Mouse (Mus musculus): ENCODE measurements around the gene A230050P20Rik. TPM values are rescaled to one million over a fixed set of nuclear protein-coding genes. Genes with fewer than 3 reads are reported as not detected.

A230050P20Rik gene
- polyA plus RNA-seq, 1 experiment from 2014 or later = 5.4 TPM

- ATAC-seq (no peak), DNase-seq (no peak)
- H3K36me3 ChIP-seq (replicated peaks; ENCODE audit: insufficient read depth, low read length) = peaks cover 10% of the 10 kb centered on the region
- 74% methylated on average over 9 of the region's 9 CpGs for WGBS (ENCODE audit: insufficient replicate concordance)
- H3K9ac ChIP-seq (replicated peaks) = no peak overlapping the region
- no peak overlapping the region for H3K4me2 ChIP-seq (ENCODE audit: low read depth, low read length)
- 0 out of 2 replicates have a peak, but pooled peaks cover 7% of the 10 kb centered on the region for H3K4me1 ChIP-seq (ENCODE audit: insufficient read depth)
- TF ChIP-seq CTCF (IDR thresholded peaks at IDR 0.05; ENCODE audit: low read depth) (no peak), EP300 (IDR thresholded peaks at IDR 0.05; ENCODE audit: low read depth) (no peak)
- no peaks in the 10 kb centered on the region for H3K27me3 ChIP-seq (ENCODE audit: insufficient read depth, low read length)
- no peaks in the 10 kb centered on the region for H3K9me3 ChIP-seq (ENCODE audit: low read length)
- H3K4me3 ChIP-seq (ENCODE audit: low read depth, low read length) = no peak overlapping the region
- H3K27ac ChIP-seq (ENCODE audit: low read depth) = no peak overlapping the region
Measured at GRCm38 (mm10) chr9:20876318-20877117, 8.1 kb downstream of the A230050P20Rik start.

- ATAC-seq = no peak
- Histone ChIP-seq H3K27ac (ENCODE audit: low read depth) (peak overlapping the region; percentile 53; the same call in 1 of the 2 replicates), H3K9ac (replicated peaks) (peak overlapping the region; percentile 23), H3K27me3 (ENCODE audit: insufficient read depth, low read length) (no peaks in the 10 kb centered on the region), H3K36me3 (replicated peaks; ENCODE audit: insufficient read depth, low read length) (peaks cover 7% of the 10 kb centered on the region), H3K4me3 (ENCODE audit: low read depth, low read length) (peak overlapping the region; percentile 53), H3K9me3 (ENCODE audit: low read length) (no peaks in the 10 kb centered on the region), H3K4me1 (ENCODE audit: insufficient read depth) (0 out of 2 replicates have a peak, but pooled peaks cover 7% of the 10 kb centered on the region), H3K4me2 (ENCODE audit: low read depth, low read length) (peak overlapping the region; percentile 91)
- no peak for DNase-seq
- TF ChIP-seq CTCF (IDR thresholded peaks at IDR 0.05; ENCODE audit: low read depth) (no peak), EP300 (IDR thresholded peaks at IDR 0.05; ENCODE audit: low read depth) (no peak)
- WGBS (ENCODE audit: insufficient replicate concordance) = 36% methylated on average over 14 of the region's 14 CpGs
Measured at GRCm38 (mm10) chr9:20877118-20878040, 8.9 kb downstream of the A230050P20Rik start.

- Histone ChIP-seq H3K36me3 (replicated peaks; ENCODE audit: insufficient read depth, low read length) (peaks cover 7% of the 10 kb centered on the region), H3K4me1 (ENCODE audit: insufficient read depth) (0 out of 2 replicates have a peak, but pooled peaks cover 7% of the 10 kb centered on the region), H3K27me3 (ENCODE audit: insufficient read depth, low read length) (no peaks in the 10 kb centered on the region), H3K9me3 (ENCODE audit: low read length) (no peaks in the 10 kb centered on the region), H3K27ac (ENCODE audit: low read depth) (peak overlapping the region; percentile 92), H3K9ac (replicated peaks) (peak overlapping the region; percentile 73), H3K4me2 (ENCODE audit: low read depth, low read length) (peak overlapping the region; percentile 91), H3K4me3 (ENCODE audit: low read depth, low read length) (peak overlapping the region; percentile 53)
- WGBS (ENCODE audit: insufficient replicate concordance) = under 1% methylated on average over 65 of the region's 69 CpGs
- ATAC-seq (peak; percentile 96), DNase-seq (peak; percentile 99)
- TF ChIP-seq CTCF (IDR thresholded peaks at IDR 0.05; ENCODE audit: low read depth) = peak; percentile 98
- no peak for TF ChIP-seq EP300 (IDR thresholded peaks at IDR 0.05; ENCODE audit: low read depth)
Measured at GRCm38 (mm10) chr9:20878041-20878709, 9.7 kb downstream of the A230050P20Rik start.

GRCm38 (mm10) chr9:20878710-20879065, 10.2 kb downstream of the A230050P20Rik start:
- Histone ChIP-seq H3K4me3 (ENCODE audit: low read depth, low read length) (peak overlapping the region; percentile 53), H3K27ac (ENCODE audit: low read depth) (peak overlapping the region; percentile 92), H3K27me3 (ENCODE audit: insufficient read depth, low read length) (no peaks in the 10 kb centered on the region), H3K4me1 (ENCODE audit: insufficient read depth) (0 out of 2 replicates have a peak, but pooled peaks cover 7% of the 10 kb centered on the region), H3K9ac (replicated peaks) (peak overlapping the region; percentile 73), H3K36me3 (replicated peaks; ENCODE audit: insufficient read depth, low read length) (peaks cover 3% of the 10 kb centered on the region), H3K4me2 (ENCODE audit: low read depth, low read length) (peak overlapping the region; percentile 91), H3K9me3 (ENCODE audit: low read length) (no peaks in the 10 kb centered on the region)
- ATAC-seq = no peak
- 17% methylated on average over 10 of the region's 10 CpGs for WGBS (ENCODE audit: insufficient replicate concordance)
- TF ChIP-seq CTCF (IDR thresholded peaks at IDR 0.05; ENCODE audit: low read depth) = no peak
- TF ChIP-seq EP300 (IDR thresholded peaks at IDR 0.05; ENCODE audit: low read depth) = no peak
- no peak for DNase-seq

GRCm38 (mm10) chr9:20879097-20879792, 10.8 kb downstream of the A230050P20Rik start, which contains the start of gene Angptl6:
TSS of gene Angptl6 (minus strand) at chr9:20879727.
- Histone ChIP-seq H3K4me2 (ENCODE audit: low read depth, low read length) (peak within 1 kb of the TSS; percentile 91), H3K9ac (replicated peaks) (peak within 1 kb of the TSS; percentile 73), H3K27me3 (ENCODE audit: insufficient read depth, low read length) (no peaks in the 10 kb centered on the region), H3K36me3 (replicated peaks; ENCODE audit: insufficient read depth, low read length) (0 out of 2 replicates have a peak, but pooled peaks cover under 1% of the 10 kb centered on the region), H3K9me3 (ENCODE audit: low read length) (no peaks in the 10 kb centered on the region), H3K27ac (ENCODE audit: low read depth) (peak within 1 kb of the TSS; percentile 92), H3K4me1 (ENCODE audit: insufficient read depth) (0 out of 2 replicates have a peak, but pooled peaks cover 7% of the 10 kb centered on the region), H3K4me3 (ENCODE audit: low read depth, low read length) (peak within 1 kb of the TSS; percentile 53)
- 76% methylated on average over 13 of the region's 13 CpGs for WGBS (ENCODE audit: insufficient replicate concordance)
- TF ChIP-seq EP300 (IDR thresholded peaks at IDR 0.05; ENCODE audit: low read depth) (no peak), CTCF (IDR thresholded peaks at IDR 0.05; ENCODE audit: low read depth) (no peak)
- DNase-seq (no peak), ATAC-seq (no peak)

All from liver, postnatal 0 days (tissue).